Mouse (Mus musculus) lung, embryonic 16.5 days (tissue): ENCODE measurements at regions not wholly inside any gene's neighbourhood (a gene's known extent, or its start where the extent isn't known, plus 50 kb on each side); places are given as distances from the start of the nearest gene placed in this dataset.

Experiments
- ATAC-seq: fragments of 200-750 bp; cut with Nextera tagmentation; 2 replicates; pipeline ENCODE4 v1.8.0; 2017; ENCODE audit warnings: low read depth, mild to moderate bottlenecking, moderate library complexity
- H3K27ac ChIP-seq: fragments of 300-500 bp; sonication (generic); 2 replicates; pipeline ENCODE4 v1.5.1; 2014; ENCODE audit warnings: mild to moderate bottlenecking, control low read depth, low read length
- H3K27me3 ChIP-seq: fragments of 300-500 bp; sonication (generic); 2 replicates; pipeline ENCODE4 v1.6.1; 2014; ENCODE audit warnings: low read depth, low read length, mixed read lengths; ENCODE audit not compliant: control insufficient read depth, insufficient read depth
- H3K36me3 ChIP-seq: fragments of 300-500 bp; sonication (generic); 2 replicates; pipeline ENCODE4 v1.6.1; 2014; ENCODE audit warnings: low read length; ENCODE audit not compliant: control insufficient read depth, insufficient read depth
- H3K4me1 ChIP-seq: fragments of 300-500 bp; sonication (generic); replicated peaks from 2 replicates; pipeline ENCODE4 v1.6.1; 2014; ENCODE audit warnings: low read length, mixed read lengths; ENCODE audit not compliant: control insufficient read depth, insufficient read depth
- H3K4me2 ChIP-seq: fragments of 300-500 bp; sonication (generic); 2 replicates; pipeline ENCODE4 v1.6.1; 2014; ENCODE audit warnings: low read depth, low read length, control low read depth
- H3K4me3 ChIP-seq: fragments of 300-500 bp; sonication (generic); 2 replicates; pipeline ENCODE4 v1.5.1; 2014; ENCODE audit warnings: mild to moderate bottlenecking, low read length, control low read depth
- H3K9ac ChIP-seq: fragments of 300-500 bp; sonication (generic); 2 replicates; pipeline ENCODE4 v1.6.1; 2014; ENCODE audit warnings: low read length, control low read depth
- H3K9me3 ChIP-seq: fragments of 300-500 bp; sonication (generic); 2 replicates; pipeline ENCODE4 v1.6.1; 2016; ENCODE audit warnings: low read length; ENCODE audit not compliant: control insufficient read depth
- WGBS: fragments of 180-500 bp; shearing (Covaris S2); extraction: QIAGEN DNeasy Blood & Tissue Kit; methylation state at CpG from one replicate; pipeline ENCODE4 v1.1.7; 2014; 5-methylcytosine and 5-hydroxymethylcytosine counted together

DNA sequence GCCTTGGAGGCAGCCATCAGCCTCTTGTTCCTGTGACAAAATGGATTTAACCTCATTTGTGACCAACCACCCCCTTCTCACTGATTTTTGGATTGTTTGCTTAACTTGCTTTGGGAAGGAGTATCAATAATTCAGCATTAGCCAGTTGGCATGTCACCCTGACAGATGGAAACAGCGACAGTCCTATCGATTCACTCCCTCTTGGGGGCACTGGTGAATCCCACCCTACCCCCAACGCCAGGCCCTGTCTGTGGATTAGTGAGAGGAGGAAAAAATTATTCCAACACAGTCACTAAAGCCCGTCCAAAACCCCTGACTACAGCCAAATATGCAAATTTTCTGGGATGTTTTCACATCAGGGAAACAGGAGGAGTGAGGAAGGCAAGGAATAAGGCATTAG lies 55.1 kb upstream of the B3gat2 start:
- Histone ChIP-seq H3K9ac (no peak overlapping the region), H3K9me3 (no peaks in the 10 kb centered on the region), H3K4me2 (no peak overlapping the region), H3K27ac (no peak overlapping the region), H3K4me1 (no peaks in the 10 kb centered on the region), H3K27me3 (no peaks in the 10 kb centered on the region), H3K36me3 (no peaks in the 10 kb centered on the region), H3K4me3 (no peak overlapping the region)
- no peak for ATAC-seq
- WGBS, result 51% methylated on average over 4 of the region's 4 CpGs
